Mouse (Mus musculus) lung, embryonic 14.5 days (tissue): ENCODE results near the gene Rita1. TPM values are rescaled to one million over a fixed set of nuclear protein-coding genes. Genes with fewer than 3 reads are reported as not detected.

ENCODE experiments used
- ATAC-seq: fragments of 200-750 bp; cut with Nextera tagmentation; 2 replicates; pipeline ENCODE4 v1.8.0; 2017; ENCODE audit warnings: mild to moderate bottlenecking, moderate TSS enrichment, moderate library complexity; ENCODE audit not compliant: insufficient read depth
- DNase-seq: peaks from one replicate; pipeline ENCODE4 v3.0.0-alpha.2; 2015
- H3K27ac ChIP-seq: fragments of 300-500 bp; sonication (generic); 2 replicates; pipeline ENCODE4 v1.5.1; 2014; ENCODE audit warnings: low read depth, mild to moderate bottlenecking, moderate library complexity
- H3K27me3 ChIP-seq: fragments of 300-500 bp; sonication (generic); 2 replicates; pipeline ENCODE4 v1.6.1; 2014; ENCODE audit warnings: low read length, control low read depth; ENCODE audit not compliant: insufficient read depth
- H3K36me3 ChIP-seq: fragments of 300-500 bp; sonication (generic); 2 replicates; pipeline ENCODE4 v1.6.1; 2014; ENCODE audit warnings: control low read depth; ENCODE audit not compliant: insufficient read depth
- H3K4me1 ChIP-seq: fragments of 300-500 bp; sonication (generic); 2 replicates; pipeline ENCODE4 v1.6.1; 2014; ENCODE audit warnings: antibody characterized with exemption, control low read depth; ENCODE audit not compliant: insufficient read depth
- H3K4me2 ChIP-seq: fragments of 300-500 bp; sonication (generic); 2 replicates; pipeline ENCODE4 v1.6.1; 2014; ENCODE audit warnings: mild to moderate bottlenecking
- H3K4me3 ChIP-seq: fragments of 300-500 bp; sonication (generic); 2 replicates; pipeline ENCODE4 v1.5.1; 2014; ENCODE audit warnings: low read depth, low read length
- H3K9ac ChIP-seq: fragments of 300-500 bp; sonication (generic); 2 replicates; pipeline ENCODE4 v1.6.1; 2014
- H3K9me3 ChIP-seq: fragments of 300-500 bp; sonication (generic); 2 replicates; pipeline ENCODE4 v1.6.1; 2016; ENCODE audit warnings: low read depth, low read length, control low read depth
- CTCF ChIP-seq: IDR thresholded peaks from 2 replicates; pipeline ENCODE4 v1.5.1; 2016; ENCODE audit warnings: antibody characterized with exemption, low read depth
- WGBS: fragments of 180-500 bp; shearing (Covaris S2); extraction: QIAGEN DNeasy Blood & Tissue Kit; methylation state at CpG from one replicate; pipeline ENCODE4 v1.1.7; 2014; 5-methylcytosine and 5-hydroxymethylcytosine counted together
- polyA plus RNA-seq: library from polyadenylated mRNA; unstranded; fragments of >200 nt; fragmentation: Nextera tagmentation; extraction: Ambion mirVana; gene quantifications from 2 replicates; pipeline ENCODE4 v1.2.1, GENCODE M21; 2014

Rita1 gene
- polyA plus RNA-seq: 7.2 and 9.5 TPM in 2 replicates

GRCm38 (mm10) chr5:120612442-120612821 is at the start of gene Rita1, which contains the start of gene Ddx54:
Gene Rita1, minus strand, starts transcription at chr5:120612589.
Gene Ddx54, plus strand, starts transcription at chr5:120612739.
- Histone ChIP-seq H3K9me3 (no peaks in the 10 kb centered on the region; the same call in 1 of the 2 replicates), H3K9ac (peak within 1 kb of the TSS; percentile 68), H3K27ac (peak within 1 kb of the TSS; percentile 70), H3K27me3 (no peaks in the 10 kb centered on the region), H3K4me2 (peak within 1 kb of the TSS; percentile 94), H3K36me3 (peaks cover 7% of the 10 kb centered on the region; the same call in 1 of the 2 replicates), H3K4me1 (peaks cover 3% of the 10 kb centered on the region), H3K4me3 (peak within 1 kb of the TSS; percentile 68)
- DNase-seq: peak; percentile 97
- TF ChIP-seq CTCF: no peak
- ATAC-seq: peak; percentile 81
- under 1% methylated on average over 22 of the region's 22 CpGs for WGBS

- H3K36me3 ChIP-seq: no peaks in the 10 kb centered on the region
- TF ChIP-seq CTCF: no peak
- DNase-seq (no peak), ATAC-seq (no peak)
- WGBS: 36% methylated on average over 5 of the region's 5 CpGs
- no peak overlapping the region for H3K4me2 ChIP-seq
- no peak overlapping the region for H3K4me3 ChIP-seq
- no peak overlapping the region for H3K9ac ChIP-seq
- H3K9me3 ChIP-seq: no peaks in the 10 kb centered on the region
- H3K27ac ChIP-seq: no peak overlapping the region
- H3K4me1 ChIP-seq: no peaks in the 10 kb centered on the region
- H3K27me3 ChIP-seq: no peaks in the 10 kb centered on the region; the same call in 1 of the 2 replicates
Observed at GRCm38 (mm10) chr5:120660816-120661215, 48.4 kb upstream of the Rita1 start.

GRCm38 (mm10) chr5:120656281-120656751 is 43.9 kb upstream of the Rita1 start:
- no peak for ATAC-seq

GRCm38 (mm10) chr5:120653873-120654272 is 41.5 kb upstream of the Rita1 start:
- Histone ChIP-seq H3K9ac (no peak overlapping the region), H3K9me3 (no peaks in the 10 kb centered on the region), H3K4me2 (no peak overlapping the region), H3K4me3 (no peak overlapping the region), H3K27me3 (peaks cover 17% of the 10 kb centered on the region), H3K36me3 (no peaks in the 10 kb centered on the region), H3K27ac (no peak overlapping the region), H3K4me1 (no peaks in the 10 kb centered on the region)
- ATAC-seq: no peak
- TF ChIP-seq CTCF: no peak
- WGBS: 90% methylated on average over 2 of the region's 2 CpGs
- DNase-seq: no peak

More at GRCm38 (mm10) chr5:120656281-120656751, 43.9 kb upstream of the Rita1 start:
- Histone ChIP-seq H3K4me3 (no peak overlapping the region), H3K36me3 (no peaks in the 10 kb centered on the region), H3K9me3 (no peaks in the 10 kb centered on the region), H3K27me3 (no peaks in the 10 kb centered on the region; the same call in 1 of the 2 replicates), H3K4me2 (no peak overlapping the region), H3K27ac (no peak overlapping the region), H3K4me1 (no peaks in the 10 kb centered on the region), H3K9ac (no peak overlapping the region)
- no peak for TF ChIP-seq CTCF
- peak; percentile 30 for DNase-seq
- WGBS: 61% methylated on average over 12 of the region's 12 CpGs

GRCm38 (mm10) chr5:120652915-120653701 is 40.7 kb upstream of the Rita1 start:
- Histone ChIP-seq H3K36me3 (no peaks in the 10 kb centered on the region), H3K4me3 (no peak overlapping the region), H3K9me3 (no peaks in the 10 kb centered on the region), H3K27me3 (peaks cover 24% of the 10 kb centered on the region), H3K27ac (no peak overlapping the region), H3K9ac (no peak overlapping the region), H3K4me2 (no peak overlapping the region), H3K4me1 (peaks cover 3% of the 10 kb centered on the region; the same call in 1 of the 2 replicates)
- WGBS: 78% methylated on average over 27 of the region's 28 CpGs
- DNase-seq: no peak
- ATAC-seq: no peak
- no peak for TF ChIP-seq CTCF

- H3K36me3 ChIP-seq: no peaks in the 10 kb centered on the region
- TF ChIP-seq CTCF: no peak
- ATAC-seq: no peak
- no peak overlapping the region for H3K4me2 ChIP-seq
- H3K4me1 ChIP-seq: peaks cover 3% of the 10 kb centered on the region; the same call in 1 of the 2 replicates
- H3K4me3 ChIP-seq: no peak overlapping the region
- H3K27ac ChIP-seq: no peak overlapping the region
- H3K27me3 ChIP-seq: peaks cover 30% of the 10 kb centered on the region
- no peak overlapping the region for H3K9ac ChIP-seq
- H3K9me3 ChIP-seq: no peaks in the 10 kb centered on the region
- 23% methylated on average over 5 of the region's 5 CpGs for WGBS
- DNase-seq: no peak
Observed at GRCm38 (mm10) chr5:120651230-120651629, 38.8 kb upstream of the Rita1 start.

GRCm38 (mm10) chr5:120649938-120650337 is 37.5 kb upstream of the Rita1 start:
- no peak overlapping the region for H3K4me2 ChIP-seq
- peaks cover 30% of the 10 kb centered on the region for H3K27me3 ChIP-seq
- H3K9ac ChIP-seq: no peak overlapping the region
- WGBS: 17% methylated on average over 13 of the region's 13 CpGs
- no peak overlapping the region for H3K4me3 ChIP-seq
- no peak for ATAC-seq
- H3K36me3 ChIP-seq: no peaks in the 10 kb centered on the region
- no peaks in the 10 kb centered on the region for H3K9me3 ChIP-seq
- DNase-seq: no peak
- no peak for TF ChIP-seq CTCF
- no peak overlapping the region for H3K27ac ChIP-seq
- H3K4me1 ChIP-seq: peaks cover 3% of the 10 kb centered on the region; the same call in 1 of the 2 replicates
